Comparison of ENCODE assay signal across 24 mouse cellular contexts in genomic region chr6:77185751-77186150, GRCm38 (mm10). TPM values are rescaled to one million over a fixed set of nuclear protein-coding genes. Genes with fewer than 3 reads are reported as not detected.
DNase-seq lines count a peak whose midpoint lies in the region; ATAC-seq and TF ChIP-seq lines count a peak whose summit lies in the region.
"Had no signal": no experiment of that assay in that cellular context is flagged by ENCODE, and none has a peak within 500 bp of the region (broad histone marks: within the 10 kb centered on the region; RNA-seq: fewer than 3 reads in every experiment).

No protein-coding gene starts in this region.

- no peak for TF ChIP-seq CTCF in layer of hippocampus, adult 2 months (conservative IDR thresholded peaks at IDR 0.05)

- no peak overlapping the region for H3K4me3 ChIP-seq in layer of hippocampus, adult 2 months
- H3K4me3 ChIP-seq: forebrain, embryonic 10.5 days; forebrain, embryonic 13.5 days; heart, adult 2 months; heart, embryonic 10.5 days; heart, embryonic 13.5 days had no signal

- no peak for ATAC-seq in granulocyte monocyte progenitor cell, adult 5-6 weeks (replicated peaks; ENCODE audit: poor library complexity, severe bottlenecking)
- ATAC-seq: CD4-positive, CD25-positive, alpha-beta regulatory T cell, adult 4 months; forebrain, embryonic 13.5 days; hindbrain, postnatal 0 days; inflammation-experienced regulatory T-cells, adult 6 months; intestine, embryonic 16.5 days had no signal

- peak overlapping the region; percentile 88 for H3K27ac ChIP-seq in layer of hippocampus, adult 2 months
- H3K27ac ChIP-seq: forebrain, embryonic 10.5 days; forebrain, embryonic 13.5 days; heart, adult 2 months; heart, embryonic 10.5 days; heart, embryonic 13.5 days; hindbrain, embryonic 14.5 days; hindbrain, postnatal 0 days had no signal

- peak; percentile 22 for DNase-seq in cerebellum, adult 9-10 months
- no peak for DNase-seq in cerebellum, adult 11-12 months
- no peak for DNase-seq in layer of hippocampus, adult 2 months (ENCODE audit: low spot score in 2 of 2)
- DNase-seq in layer of hippocampus, adult 9-11 months: no peak
- DNase-seq in cerebellum, postnatal 25 days: peak; percentile 6 to 12
- DNase-seq: adrenal gland, adult 8-10 months; adrenal gland, postnatal 25 days; gastrocnemius, postnatal 25 days; heart, adult 2 months; heart, postnatal 14 days; heart, postnatal 4 days; kidney, adult 18-20 months had no signal

RNA-seq across cellular contexts. Expression of gene Lrrtm1, which starts 56.7 kb away (rescaled TPM):
- 100 to 1,000 TPM; 105 to 117 TPM for total RNA-seq in layer of hippocampus, adult 2 months (2021)
- total RNA-seq in granulocyte monocyte progenitor cell, adult 5-6 weeks (2014; fragmentation: Nextera tagmentation): not detected in 2 replicates
- not detected in 2 replicates for total RNA-seq in granulocyte monocyte progenitor cell, adult 5-6 weeks (2017)
- total RNA-seq: gastrocnemius, adult 8-10 months; gastrocnemius, postnatal 25 days; heart, adult 2 months; MEL had no signal

Comparison
In these comparisons a context has a peak if more than half of its experiments do, and no peak if none do; other contexts are left out.
1. DNase-seq: peak in cerebellum, adult 9-10 months (single experiment) and cerebellum, postnatal 25 days (2 of 2); none in cerebellum, adult 11-12 months (single experiment), layer of hippocampus, adult 2 months (0 of 2) and layer of hippocampus, adult 9-11 months (single experiment).
2. RNA of gene Lrrtm1, which starts 56.7 kb away (total RNA-seq): 105 to 117 TPM in layer of hippocampus, adult 2 months; not detected in granulocyte monocyte progenitor cell, adult 5-6 weeks; every median in the first group is over 100 times any median in the second.